Mouse (Mus musculus): Measurements from ENCODE around the gene Olfr112.
"Not testable (repeated sequence)": the region's sequence is repeated elsewhere in the genome, so short reads cannot be mapped to it uniquely, and the experiment has no call there.

Olfr112 gene

DNA sequence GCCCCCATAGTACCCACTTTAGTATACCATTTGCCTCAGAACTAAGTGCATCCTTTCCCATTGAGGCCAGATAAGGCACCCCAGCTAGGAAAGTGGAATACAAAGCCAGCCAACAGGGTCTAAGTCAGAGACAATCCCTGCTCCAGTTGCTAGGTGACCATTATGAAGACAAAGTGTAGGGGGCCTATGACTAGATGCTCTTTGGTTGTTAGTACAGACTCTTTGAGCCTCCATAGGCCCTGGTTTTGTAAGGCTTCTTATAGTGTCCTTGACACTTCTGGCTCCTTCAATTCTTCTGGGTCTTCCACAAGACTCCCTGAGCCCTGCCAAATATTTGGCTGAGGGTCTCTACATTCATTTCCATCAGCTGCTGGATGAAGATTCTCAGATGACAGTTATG, at the start of gene Olfr112:
Gene Olfr112, minus strand, starts transcription at position 101 of the 400 bp plus-strand sequence.
- Histone ChIP-seq H3K27me3 (ENCODE audit: control insufficient read depth, insufficient read depth, low read length, poor library complexity, severe bottlenecking) (no peaks in the 10 kb centered on the region), H3K36me3 (ENCODE audit: control insufficient read depth, insufficient read depth, low read length, poor library complexity, severe bottlenecking) (no peaks in the 10 kb centered on the region)
- no peak for DNase-seq (ENCODE audit: low read depth, low spot score)

- no peaks in the 10 kb centered on the region for H3K27me3 ChIP-seq (ENCODE audit: control insufficient read depth, insufficient read depth, low read length, poor library complexity, severe bottlenecking)
- DNase-seq (ENCODE audit: low read depth, low spot score), result no peak
- H3K36me3 ChIP-seq (ENCODE audit: control insufficient read depth, insufficient read depth, low read length, poor library complexity, severe bottlenecking), result no peaks in the 10 kb centered on the region
Observed at GRCm38 (mm10) chr17:37592643-37593042, 23.4 kb upstream of the Olfr112 start, which contains the start of gene Olfr114. Gene Olfr114, minus strand, starts transcription at chr17:37592743.

- Histone ChIP-seq H3K27me3 (ENCODE audit: control insufficient read depth, insufficient read depth, low read length, poor library complexity, severe bottlenecking) (no peaks in the 10 kb centered on the region), H3K36me3 (ENCODE audit: control insufficient read depth, insufficient read depth, low read length, poor library complexity, severe bottlenecking) (no peaks in the 10 kb centered on the region)
- DNase-seq (ENCODE audit: low read depth, low spot score), result no peak
Observed at GRCm38 (mm10) chr17:37577563-37577962, 8.3 kb upstream of the Olfr112 start, which contains the start of gene Olfr113. Gene Olfr113, minus strand, starts transcription at chr17:37577663.

DNA sequence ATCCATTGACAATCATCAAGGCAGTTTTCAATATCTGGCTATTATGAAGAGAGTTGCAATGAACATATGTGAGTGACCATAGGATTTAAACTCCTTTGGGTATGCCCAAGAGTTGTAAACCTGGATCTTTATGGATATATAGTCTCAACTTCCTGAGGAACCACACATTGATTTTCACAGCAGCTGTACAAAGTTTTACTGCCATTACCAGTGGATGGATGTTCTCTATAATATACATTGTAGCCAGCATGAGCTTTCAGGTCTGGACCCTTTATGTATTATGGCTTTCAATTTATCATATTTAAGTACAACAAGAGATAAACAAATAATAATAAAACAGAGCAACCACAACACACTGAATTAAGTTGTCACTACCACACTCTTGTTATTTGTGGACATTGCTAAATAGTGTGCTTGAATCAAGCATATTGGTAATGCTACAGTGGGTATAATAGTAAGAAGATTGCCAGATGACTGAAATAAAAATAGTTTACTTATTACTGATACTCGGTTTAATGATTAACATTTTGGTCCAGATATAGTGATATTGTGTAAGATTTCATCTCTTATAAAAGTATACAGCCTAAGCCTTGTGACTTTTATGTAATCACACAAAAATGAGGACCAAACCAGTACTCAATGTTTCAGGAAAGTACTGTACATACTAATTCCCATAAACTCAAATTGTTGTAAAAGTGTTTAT, 10.2 kb downstream of the Olfr112 start:
- H3K27me3 ChIP-seq (ENCODE audit: control insufficient read depth, insufficient read depth, low read length, poor library complexity, severe bottlenecking), result no peaks in the 10 kb centered on the region
- H3K36me3 ChIP-seq (ENCODE audit: control insufficient read depth, insufficient read depth, low read length, poor library complexity, severe bottlenecking), result no peaks in the 10 kb centered on the region
- DNase-seq (ENCODE audit: low read depth, low spot score), result no peak

DNA sequence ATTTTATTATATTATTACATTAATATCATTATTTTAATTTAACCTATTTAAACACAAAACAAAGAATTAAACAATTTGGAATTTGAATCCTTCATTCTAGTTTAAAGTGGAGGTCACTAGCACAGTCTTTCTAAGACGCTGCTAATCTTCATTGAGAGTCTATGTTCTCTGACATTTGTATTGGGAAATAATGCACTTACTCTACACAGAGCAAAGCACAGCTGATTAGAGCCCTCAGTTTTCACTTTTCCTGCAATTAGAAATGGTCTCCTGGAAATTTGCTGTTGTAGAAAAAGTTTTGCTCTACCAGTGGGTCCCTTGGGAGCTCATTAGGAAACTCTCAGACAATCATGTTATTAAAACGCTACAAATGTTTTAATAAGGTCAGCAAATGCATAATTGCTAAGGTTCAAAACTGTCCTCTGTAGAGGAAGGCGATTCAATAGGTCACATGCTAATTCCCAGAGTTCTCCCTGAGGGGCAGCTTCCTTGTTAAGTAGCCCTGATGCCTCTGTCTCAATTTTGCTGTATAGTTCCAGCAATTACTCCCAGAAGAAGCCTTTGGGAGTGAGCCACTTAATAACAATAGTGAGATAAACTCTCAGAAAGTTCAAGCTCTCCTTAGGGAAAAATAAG, 25.3 kb downstream of the Olfr112 start:
- DNase-seq (ENCODE audit: low read depth, low spot score), result no peak
- H3K36me3 ChIP-seq (ENCODE audit: control insufficient read depth, insufficient read depth, low read length, poor library complexity, severe bottlenecking), result no peaks in the 10 kb centered on the region

GRCm38 (mm10) chr17:37541454-37542119, 27.7 kb downstream of the Olfr112 start:
- DNase-seq (ENCODE audit: low read depth, low spot score), result no peak
- no peaks in the 10 kb centered on the region for H3K36me3 ChIP-seq (ENCODE audit: control insufficient read depth, insufficient read depth, low read length, poor library complexity, severe bottlenecking)
- no peaks in the 10 kb centered on the region for H3K27me3 ChIP-seq (ENCODE audit: control insufficient read depth, insufficient read depth, low read length, poor library complexity, severe bottlenecking)

More for the DNA sequence above, 25.3 kb downstream of the Olfr112 start:
- no peaks in the 10 kb centered on the region for H3K27me3 ChIP-seq (ENCODE audit: control insufficient read depth, insufficient read depth, low read length, poor library complexity, severe bottlenecking)

GRCm38 (mm10) chr17:37538416-37538815, 30.8 kb downstream of the Olfr112 start:
- not testable (repeated sequence) for H3K36me3 ChIP-seq (ENCODE audit: control insufficient read depth, insufficient read depth, low read length, poor library complexity, severe bottlenecking); DNase-seq (ENCODE audit: low read depth, low spot score); H3K27me3 ChIP-seq (ENCODE audit: control insufficient read depth, insufficient read depth, low read length, poor library complexity, severe bottlenecking)

DNA sequence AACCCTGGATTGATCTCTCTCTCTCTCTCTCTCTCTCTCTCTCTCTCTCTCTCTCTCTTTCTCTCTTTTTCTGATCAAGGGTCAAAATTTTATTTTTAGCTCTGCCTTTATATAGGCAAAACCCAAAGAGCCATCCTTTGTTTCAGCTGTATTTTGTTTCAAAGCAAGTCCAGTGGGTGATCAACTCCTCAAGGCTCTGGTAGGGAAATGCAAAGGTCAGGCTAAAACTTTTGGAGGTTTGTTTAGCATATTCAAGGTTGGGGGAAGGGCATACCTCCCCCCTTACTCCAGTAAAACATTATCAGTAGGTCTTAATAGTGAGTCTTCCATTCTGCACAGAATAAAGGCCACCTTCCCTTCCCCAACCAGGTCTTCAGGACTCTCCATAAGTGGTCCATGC, 34.1 kb downstream of the Olfr112 start:
- Histone ChIP-seq H3K36me3 (ENCODE audit: control insufficient read depth, insufficient read depth, low read length, poor library complexity, severe bottlenecking) (no peaks in the 10 kb centered on the region), H3K27me3 (ENCODE audit: control insufficient read depth, insufficient read depth, low read length, poor library complexity, severe bottlenecking) (no peaks in the 10 kb centered on the region)
- DNase-seq (ENCODE audit: low read depth, low spot score), result no peak

DNA sequence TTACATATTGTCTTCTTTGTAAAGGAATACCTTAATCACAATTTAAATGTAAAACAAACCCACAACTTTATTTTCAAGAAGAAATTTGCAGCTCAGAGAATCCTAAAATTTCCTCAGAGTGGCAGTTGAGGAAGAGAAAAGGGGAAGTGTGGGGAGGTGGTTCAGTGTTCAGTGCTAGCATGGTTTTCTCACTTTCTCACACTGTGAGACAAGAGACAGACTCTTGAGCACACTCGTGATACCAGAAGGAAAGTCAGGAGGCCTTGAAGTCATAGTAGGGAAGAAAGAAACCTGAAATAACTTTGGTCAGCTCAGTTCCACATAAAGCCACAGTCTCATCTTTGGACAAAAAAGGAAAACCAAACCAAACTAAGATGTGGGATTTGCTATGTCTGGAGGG, 43.8 kb downstream of the Olfr112 start:
- not testable (repeated sequence) for H3K36me3 ChIP-seq (ENCODE audit: control insufficient read depth, insufficient read depth, low read length, poor library complexity, severe bottlenecking); H3K27me3 ChIP-seq (ENCODE audit: control insufficient read depth, insufficient read depth, low read length, poor library complexity, severe bottlenecking); DNase-seq (ENCODE audit: low read depth, low spot score)

- H3K27me3 ChIP-seq (ENCODE audit: control insufficient read depth, insufficient read depth, low read length, poor library complexity, severe bottlenecking); DNase-seq (ENCODE audit: low read depth, low spot score); H3K36me3 ChIP-seq (ENCODE audit: control insufficient read depth, insufficient read depth, low read length, poor library complexity, severe bottlenecking): not testable (repeated sequence)
Observed at GRCm38 (mm10) chr17:37524612-37525011, 44.6 kb downstream of the Olfr112 start.
